Mouse (Mus musculus) brain, embryonic 14.5 days (tissue): Measurements from ENCODE around the gene Dscaml1.

ENCODE experiments used
- CTCF ChIP-seq: fragments of 200-500 bp; IDR thresholded peaks from 2 replicates; pipeline ENCODE4 v1.5.1; 2012; ENCODE audit warnings: inconsistent platforms, mild to moderate bottlenecking, moderate library complexity, borderline replicate concordance; ENCODE audit not compliant: insufficient read depth, insufficient read length; ENCODE audit errors: extremely low read depth
- POLR2A ChIP-seq: fragments of 200-500 bp; IDR thresholded peaks from 2 replicates; pipeline ENCODE4 v1.6.1; 2012; ENCODE audit warnings: mild to moderate bottlenecking, inconsistent platforms, borderline replicate concordance; ENCODE audit not compliant: poor library complexity, insufficient read depth, insufficient read length, severe bottlenecking; ENCODE audit errors: extremely low read depth

DNA sequence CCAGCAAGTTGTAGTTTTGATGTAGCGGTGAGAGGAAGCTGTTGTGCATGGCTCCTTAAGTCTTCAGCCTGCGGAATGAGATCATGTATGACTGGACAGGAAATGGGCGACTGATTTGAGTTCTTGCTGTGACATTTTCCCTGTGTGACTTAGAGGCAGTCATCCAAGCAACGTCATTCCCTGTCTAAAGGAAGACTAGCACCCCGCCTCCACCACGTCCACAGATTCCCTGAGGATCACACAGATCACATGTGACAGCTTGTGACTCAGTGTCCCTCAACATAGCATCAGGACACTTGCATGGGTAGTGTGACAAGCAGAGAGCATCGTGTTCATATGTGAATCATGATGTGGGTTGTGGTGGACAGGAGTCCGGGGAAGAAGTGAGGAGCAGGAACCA lies 147.6 kb downstream of the Dscaml1 start:
- TF ChIP-seq CTCF (no peak), POLR2A (no peak)
